Mouse (Mus musculus): ENCODE measurements around the gene Taf1b. TPM values are rescaled to one million over a fixed set of nuclear protein-coding genes. Genes with fewer than 3 reads are reported as not detected.

The Taf1b gene
- total and polyA plus RNA-seq, 3 experiments, result 26.6 to 49.6 (median 34.5) TPM

DNA sequence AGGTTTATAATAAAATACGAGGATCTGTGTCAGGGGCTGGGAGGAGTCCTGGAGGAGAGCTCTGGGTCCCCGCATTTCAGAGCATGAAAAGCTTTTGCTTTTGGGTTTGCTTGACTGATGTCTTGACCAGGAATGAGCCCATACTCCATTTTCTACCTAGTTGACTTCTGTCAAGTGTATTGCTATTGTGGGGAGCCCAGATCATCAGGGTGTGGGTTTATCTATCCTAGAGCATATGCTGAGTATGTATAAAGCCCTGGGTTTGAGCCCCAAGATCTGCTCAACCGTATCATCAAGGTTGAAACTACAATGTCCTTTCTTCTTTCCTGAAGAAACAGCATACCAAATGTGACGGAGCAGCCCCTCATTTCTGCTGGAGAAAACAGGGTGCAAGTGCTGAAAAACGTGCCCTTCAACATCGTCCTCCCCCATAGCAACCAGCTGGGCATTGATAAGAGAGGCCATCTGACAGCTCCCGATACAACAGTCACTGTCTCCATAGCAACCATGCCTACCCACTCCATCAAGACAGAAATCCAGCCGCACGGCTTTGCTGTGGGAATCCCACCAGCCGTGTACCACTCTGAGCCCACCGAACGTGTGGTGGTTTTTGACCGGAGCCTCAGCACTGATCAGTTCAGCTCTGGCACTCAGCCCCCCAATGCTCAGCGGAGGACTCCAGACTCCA is 83.0 kb downstream of the Taf1b start:
- DNase-seq (ENCODE audit: extremely low read depth), result no peak
- Histone ChIP-seq H3K4me1 (ENCODE audit: control insufficient read depth in 1 of 2, insufficient read depth in 2 of 2) (no peaks in the 10 kb centered on the region), H3K27me3 (replicated peaks) (no peaks in the 10 kb centered on the region), H3K27ac (ENCODE audit: insufficient read depth, low read depth) (no peak overlapping the region), H3K4me3 (replicated peaks in 1 of 3; ENCODE audit: low read depth in 2 of 3, low read length in 2 of 3, poor library complexity in 1 of 3) (no peak overlapping the region), H3K4me2 (ENCODE audit: insufficient read depth, low read depth, poor library complexity, severe bottlenecking) (no peak overlapping the region), H3K79me2 (replicated peaks; ENCODE audit: control insufficient read depth, extremely low read depth, insufficient read depth, poor library complexity, severe bottlenecking) (no peaks in the 10 kb centered on the region), H3K36me3 (replicated peaks in 1 of 2; ENCODE audit: control insufficient read depth in 1 of 2, insufficient read depth in 1 of 2, low read length in 1 of 2) (peaks cover 40 to 52% of the 10 kb centered on the region in 2 experiments), H3K9me3 (replicated peaks; ENCODE audit: low read length) (no peaks in the 10 kb centered on the region), H3K9ac (ENCODE audit: insufficient read depth, low read depth) (no peak overlapping the region)
- TF ChIP-seq ZKSCAN1 (IDR thresholded peaks at IDR 0.05; ENCODE audit: borderline replicate concordance, low read depth, low read length) (no peak), SIN3A (IDR thresholded peaks at IDR 0.05; ENCODE audit: low read length) (no peak), MXI1 (IDR thresholded peaks at IDR 0.05; ENCODE audit: low read depth, low read length) (no peak), ZC3H11A (IDR thresholded peaks at IDR 0.05; ENCODE audit: low read depth, low read length) (no peak), ZNF384 (IDR thresholded peaks at IDR 0.05; ENCODE audit: low read depth, low read length) (no peak), GABPA (IDR thresholded peaks at IDR 0.05; ENCODE audit: insufficient replicate concordance, low read depth, low read length) (no peak), UBTF (IDR thresholded peaks at IDR 0.05; ENCODE audit: low read depth, low read length) (no peak), ETS1 (conservative IDR thresholded peaks at IDR 0.05; ENCODE audit: low read depth, low read length) (no peak), TBP (conservative IDR thresholded peaks at IDR 0.05; ENCODE audit: low read depth, low read length) (no peak), USF2 (conservative IDR thresholded peaks at IDR 0.05; ENCODE audit: low read depth, low read length) (no peak), JUN (IDR thresholded peaks at IDR 0.05; ENCODE audit: insufficient read depth, low read depth, low read length) (no peak), EP300 (IDR thresholded peaks at IDR 0.05; ENCODE audit: low read length) (no peak), ELF1 (IDR thresholded peaks at IDR 0.05; ENCODE audit: low read depth, low read length) (no peak), PAX5 (IDR thresholded peaks at IDR 0.05; ENCODE audit: low read length) (no peak), KAT2A (IDR thresholded peaks at IDR 0.05; ENCODE audit: insufficient replicate concordance, low read length) (no peak), MEF2A (IDR thresholded peaks at IDR 0.05; ENCODE audit: borderline replicate concordance, low read depth, low read length) (no peak), MAFK (IDR thresholded peaks at IDR 0.05; ENCODE audit: insufficient replicate concordance, low read length) (no peak), NRF1 (IDR thresholded peaks at IDR 0.05; ENCODE audit: low read depth, low read length) (no peak), BHLHE40 (IDR thresholded peaks at IDR 0.05; ENCODE audit: low read depth, low read length) (no peak), TCF12 (IDR thresholded peaks at IDR 0.05; ENCODE audit: low read depth, low read length) (no peak)
- in situ Hi-C loops (cut with MboI; ENCODE audit: low pct_ligation_motif_present, low pct_unique_long_range_greater_than_20kb, low sequenced_read_pairs) (no loop called here), dilution Hi-C loops (cut with MboI; ENCODE audit: extremely low pct_ligation_motif_present, extremely low pct_unique_long_range_greater_than_20kb, low sequenced_read_pairs) (no loop called here)

DNA sequence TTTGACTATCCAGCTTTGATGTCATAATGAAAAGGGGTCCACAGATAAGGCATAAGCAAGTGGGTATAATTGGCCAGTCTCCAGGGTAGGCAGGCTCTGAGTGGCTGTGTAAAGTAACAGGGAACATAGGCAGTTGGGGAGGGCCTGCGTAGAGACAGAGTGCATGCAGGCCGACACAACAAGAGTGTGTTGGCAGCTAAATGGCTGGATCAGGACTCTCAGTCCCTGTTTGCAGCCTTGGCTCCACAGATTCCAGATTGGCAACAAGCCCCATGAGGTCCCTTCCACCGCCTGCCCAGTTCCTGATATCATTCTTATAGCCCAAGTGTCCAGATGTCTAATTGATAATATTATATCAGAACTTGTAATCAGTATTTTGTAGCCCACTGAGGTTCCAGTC is 85.5 kb downstream of the Taf1b start:
- Histone ChIP-seq H3K9me3 (replicated peaks; ENCODE audit: low read length) (no peaks in the 10 kb centered on the region), H3K4me1 (ENCODE audit: control insufficient read depth in 1 of 2, insufficient read depth in 2 of 2) (0 out of 4 replicates have a peak, but pooled peaks cover 0 to 2% of the 10 kb centered on the region in 2 experiments), H3K9ac (ENCODE audit: insufficient read depth, low read depth) (no peak overlapping the region), H3K4me3 (replicated peaks in 1 of 3; ENCODE audit: low read depth in 2 of 3, low read length in 2 of 3, poor library complexity in 1 of 3) (no peak overlapping the region), H3K27me3 (replicated peaks) (no peaks in the 10 kb centered on the region), H3K79me2 (replicated peaks; ENCODE audit: control insufficient read depth, extremely low read depth, insufficient read depth, poor library complexity, severe bottlenecking) (no peaks in the 10 kb centered on the region), H3K36me3 (replicated peaks in 1 of 2; ENCODE audit: control insufficient read depth in 1 of 2, insufficient read depth in 1 of 2, low read length in 1 of 2) (peaks cover 40 to 52% of the 10 kb centered on the region in 2 experiments), H3K4me2 (ENCODE audit: insufficient read depth, low read depth, poor library complexity, severe bottlenecking) (no peak overlapping the region), H3K27ac (ENCODE audit: insufficient read depth, low read depth) (no peak overlapping the region)
- dilution Hi-C loops (cut with MboI; ENCODE audit: extremely low pct_ligation_motif_present, extremely low pct_unique_long_range_greater_than_20kb, low sequenced_read_pairs) (no loop called here), in situ Hi-C loops (cut with MboI; ENCODE audit: low pct_ligation_motif_present, low pct_unique_long_range_greater_than_20kb, low sequenced_read_pairs) (no loop called here)
- TF ChIP-seq GABPA (IDR thresholded peaks at IDR 0.05; ENCODE audit: insufficient replicate concordance, low read depth, low read length) (no peak), E2F4 (IDR thresholded peaks at IDR 0.05; ENCODE audit: insufficient replicate concordance, low read depth, low read length) (no peak), IRF4 (IDR thresholded peaks at IDR 0.05; ENCODE audit: low read depth, low read length) (no peak), ZC3H11A (IDR thresholded peaks at IDR 0.05; ENCODE audit: low read depth, low read length) (no peak), SMC3 (IDR thresholded peaks at IDR 0.05; ENCODE audit: low read depth, low read length) (no peak), BHLHE40 (IDR thresholded peaks at IDR 0.05; ENCODE audit: low read depth, low read length) (no peak), JUND (conservative IDR thresholded peaks at IDR 0.05; ENCODE audit: low read depth, low read length) (no peak), MAX (IDR thresholded peaks at IDR 0.05; ENCODE audit: low read length) (no peak), USF2 (conservative IDR thresholded peaks at IDR 0.05; ENCODE audit: low read depth, low read length) (no peak), POLR2A (IDR thresholded peaks at IDR 0.05; ENCODE audit: low read depth, low read length) (no peak), MYC (IDR thresholded peaks at IDR 0.05; ENCODE audit: low read depth, low read length) (no peak), NELFE (IDR thresholded peaks at IDR 0.05; ENCODE audit: low read depth, low read length) (no peak), KAT2A (IDR thresholded peaks at IDR 0.05; ENCODE audit: insufficient replicate concordance, low read length) (no peak)
- DNase-seq (ENCODE audit: extremely low read depth), result no peak

Measured in CH12.LX (cell line).